Mouse (Mus musculus) heart, postnatal 0 days (tissue): ENCODE data around the gene 1810055G02Rik. TPM values are rescaled to one million over a fixed set of nuclear protein-coding genes. Genes with fewer than 3 reads are reported as not detected.

Experiments used
- ATAC-seq: fragments of 200-750 bp; cut with Nextera tagmentation; 2 replicates; pipeline ENCODE4 v1.8.0; 2017; ENCODE audit warnings: low read depth, moderate number of reproducible peaks, moderate library complexity; ENCODE audit not compliant: insufficient read depth
- DNase-seq: peaks from one replicate; pipeline ENCODE4 v3.0.0-alpha.2; 2016; ENCODE audit warnings: low spot score
- H3K27ac ChIP-seq: fragments of 300-500 bp; sonication (generic); 2 replicates; pipeline ENCODE4 v1.5.1; 2014; ENCODE audit warnings: low read depth, mild to moderate bottlenecking
- H3K27me3 ChIP-seq: fragments of 300-500 bp; sonication (generic); 2 replicates; pipeline ENCODE4 v1.6.1; 2014; ENCODE audit warnings: low read length, mixed read lengths; ENCODE audit not compliant: control insufficient read depth, insufficient read depth
- H3K36me3 ChIP-seq: fragments of 300-500 bp; sonication (generic); replicated peaks from 2 replicates; pipeline ENCODE4 v1.6.1; 2014; ENCODE audit warnings: low read length, mixed read lengths; ENCODE audit not compliant: control insufficient read depth, insufficient read depth
- H3K4me1 ChIP-seq: fragments of 300-500 bp; sonication (generic); 2 replicates; pipeline ENCODE4 v1.6.1; 2014; ENCODE audit warnings: antibody characterized with exemption; ENCODE audit not compliant: control insufficient read depth, insufficient read depth
- H3K4me2 ChIP-seq: fragments of 300-500 bp; sonication (generic); 2 replicates; pipeline ENCODE4 v1.6.1; 2014; ENCODE audit warnings: low read depth, mild to moderate bottlenecking, low read length, moderate library complexity
- H3K4me3 ChIP-seq: fragments of 300-500 bp; sonication (generic); 2 replicates; pipeline ENCODE4 v1.5.1; 2014; ENCODE audit warnings: low read depth, low read length
- H3K9ac ChIP-seq: fragments of 300-500 bp; sonication (generic); replicated peaks from 2 replicates; pipeline ENCODE4 v1.6.1; 2014; ENCODE audit warnings: low read depth, low read length, mixed read lengths
- H3K9me3 ChIP-seq: fragments of 300-500 bp; sonication (generic); replicated peaks from 2 replicates; pipeline ENCODE4 v1.6.1; 2016; ENCODE audit warnings: low read length; ENCODE audit not compliant: control insufficient read depth
- CTCF ChIP-seq: IDR thresholded peaks from 2 replicates; pipeline ENCODE4 v1.5.1; 2016; ENCODE audit warnings: antibody characterized with exemption, control low read depth, low read depth
- EP300 ChIP-seq: IDR thresholded peaks from 2 replicates; pipeline ENCODE4 v1.6.1; 2016; ENCODE audit warnings: antibody characterized with exemption, low read depth
- whole genome bisulfite sequencing: fragments of 180-500 bp; shearing (Covaris S2); extraction: QIAGEN DNeasy Blood & Tissue Kit; methylation state at CpG from one replicate; pipeline ENCODE4 v1.1.7; 2014; 5-methylcytosine and 5-hydroxymethylcytosine counted together
- polyA plus RNA-seq: library from polyadenylated mRNA; unstranded; fragments of >200 nt; fragmentation: Nextera tagmentation; extraction: Ambion mirVana; gene quantifications from 2 replicates; pipeline ENCODE4 v1.2.1, GENCODE M21; 2015
- total RNA-seq: library from RNA; depleted of rRNA; stranded (reverse); fragments of >200 nt; gene quantifications from 2 replicates; pipeline ENCODE4 v1.2.3, GENCODE M21; 2014; ENCODE audit warnings: low replicate concordance; rRNA removed

Gene 1810055G02Rik
- total and polyA plus RNA-seq, 2 experiments from 2014 or later = 12.2 to 19.6 TPM

- no peaks in the 10 kb centered on the region for H3K27me3 ChIP-seq
- H3K27ac ChIP-seq = no peak overlapping the region
- DNase-seq (no peak), ATAC-seq (no peak)
- no peaks in the 10 kb centered on the region for H3K36me3 ChIP-seq
- TF ChIP-seq CTCF (no peak), EP300 (no peak)
- H3K9ac ChIP-seq = no peak overlapping the region
- H3K4me3 ChIP-seq = no peak overlapping the region
- peaks cover 15% of the 10 kb centered on the region for H3K4me1 ChIP-seq
- WGBS = 73% methylated on average over 4 of the region's 4 CpGs
- H3K9me3 ChIP-seq = no peaks in the 10 kb centered on the region
- H3K4me2 ChIP-seq = no peak overlapping the region
Observed at GRCm38 (mm10) chr19:3765221-3765820, 57.2 kb downstream of the 1810055G02Rik start.

- ATAC-seq (no peak), DNase-seq (no peak)
- 90% methylated on average over 5 of the region's 5 CpGs for WGBS
- no peak overlapping the region for H3K4me2 ChIP-seq
- TF ChIP-seq EP300 (no peak), CTCF (no peak)
- no peak overlapping the region for H3K27ac ChIP-seq
- H3K9me3 ChIP-seq = no peaks in the 10 kb centered on the region
- no peak overlapping the region for H3K9ac ChIP-seq
- peaks cover 15% of the 10 kb centered on the region for H3K4me1 ChIP-seq
- no peaks in the 10 kb centered on the region for H3K36me3 ChIP-seq
- H3K4me3 ChIP-seq = no peak overlapping the region
- H3K27me3 ChIP-seq = no peaks in the 10 kb centered on the region
Observed at GRCm38 (mm10) chr19:3766378-3766777, 58.3 kb downstream of the 1810055G02Rik start.

DNA sequence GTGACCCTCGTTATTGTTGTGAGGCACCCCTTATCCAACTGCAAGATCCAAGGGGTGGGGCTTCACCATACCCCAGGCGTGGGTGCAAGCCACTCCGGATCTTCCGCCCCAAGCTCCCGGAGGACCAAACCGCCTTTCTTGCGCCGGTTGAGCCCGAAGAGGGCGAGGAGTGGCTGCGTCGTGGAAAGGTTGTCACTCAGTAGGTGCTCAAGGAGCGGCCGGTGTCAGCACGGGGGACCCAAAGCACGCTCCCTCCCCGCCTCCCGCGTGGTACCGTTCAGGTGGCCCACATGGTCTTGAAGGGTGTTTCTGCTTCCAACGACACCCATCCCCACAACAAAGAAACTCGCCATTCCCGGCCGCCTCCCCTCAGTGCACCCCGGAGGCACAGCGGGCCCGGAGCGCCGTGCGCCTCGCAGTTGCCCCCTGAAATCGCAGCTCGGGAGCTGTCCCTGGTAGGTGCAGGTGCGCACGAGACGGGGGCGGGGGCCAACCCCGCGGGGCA is 59.2 kb downstream of the 1810055G02Rik start, which contains the start of gene Kmt5b:
Gene Kmt5b (plus strand): TSS at position 146 of the 505 bp plus-strand sequence.
- DNase-seq (peak; percentile 39), ATAC-seq (peak; percentile 5)
- peaks cover 15% of the 10 kb centered on the region for H3K4me1 ChIP-seq

More for the DNA sequence above, 59.2 kb downstream of the 1810055G02Rik start, which contains the start of gene Kmt5b:
- WGBS = under 1% methylated on average over 39 of the region's 39 CpGs
- peak within 1 kb of the TSS; percentile 94 for H3K4me2 ChIP-seq
- peak within 1 kb of the TSS; percentile 100 for H3K27ac ChIP-seq
- peak within 1 kb of the TSS; percentile 98 for H3K9ac ChIP-seq
- no peaks in the 10 kb centered on the region for H3K9me3 ChIP-seq
- peak within 1 kb of the TSS; percentile 87 for H3K4me3 ChIP-seq
- no peaks in the 10 kb centered on the region for H3K36me3 ChIP-seq
- no peak for TF ChIP-seq EP300
- TF ChIP-seq CTCF = no peak
- H3K27me3 ChIP-seq = no peaks in the 10 kb centered on the region

Other genes starting within 250 kb of the 1810055G02Rik start
- 58.8 and 90.6 TPM in 2 replicates for gene Ppp6r3, start 132.5 kb upstream of the 1810055G02Rik start, total RNA-seq
- gene Ppp6r3, start 132.5 kb upstream of the 1810055G02Rik start, polyA plus RNA-seq = 31.1 and 32.4 TPM in 2 replicates
- 28.0 and 30.5 TPM in 2 replicates for gene Lrp5, start 21.7 kb upstream of the 1810055G02Rik start, total RNA-seq
- 1.8 and 1.9 TPM in 2 replicates for gene Lrp5, start 21.7 kb upstream of the 1810055G02Rik start, polyA plus RNA-seq
- 25.6 and 27.9 TPM in 2 replicates for gene Kmt5b, start 59.1 kb downstream of the 1810055G02Rik start, total RNA-seq
- 15.5 and 16.2 TPM in 2 replicates for gene Kmt5b, start 59.1 kb downstream of the 1810055G02Rik start, polyA plus RNA-seq
- 36.3 and 37.6 TPM in 2 replicates for gene Chka, start 143.5 kb downstream of the 1810055G02Rik start, total RNA-seq
- 13.3 and 13.6 TPM in 2 replicates for gene Chka, start 143.5 kb downstream of the 1810055G02Rik start, polyA plus RNA-seq
- 32.1 and 44.9 TPM in 2 replicates for gene Tcirg1, start 198.8 kb downstream of the 1810055G02Rik start, total RNA-seq
- 12.8 and 14.1 TPM in 2 replicates for gene Tcirg1, start 198.8 kb downstream of the 1810055G02Rik start, polyA plus RNA-seq
- 506 and 520 TPM in 2 replicates for gene Ndufs8, start 204.5 kb downstream of the 1810055G02Rik start, total RNA-seq
- gene Ndufs8, start 204.5 kb downstream of the 1810055G02Rik start, polyA plus RNA-seq = 681 and 696 TPM in 2 replicates
- 1.9 and 2.1 TPM in 2 replicates for gene Aldh3b1, start 221.5 kb downstream of the 1810055G02Rik start, total RNA-seq
- gene Aldh3b1, start 221.5 kb downstream of the 1810055G02Rik start, polyA plus RNA-seq = 3.1 and 3.2 TPM in 2 replicates
- gene Unc93b1, start 226.9 kb downstream of the 1810055G02Rik start, total RNA-seq = 11.9 and 29.6 TPM in 2 replicates
- 15.5 and 18.1 TPM in 2 replicates for gene Unc93b1, start 226.9 kb downstream of the 1810055G02Rik start, polyA plus RNA-seq